Mouse (Mus musculus): ENCODE data around the gene Zfp433. TPM values are rescaled to one million over a fixed set of nuclear protein-coding genes. Genes with fewer than 3 reads are reported as not detected.
"Not testable (repeated sequence)": the region's sequence is repeated elsewhere in the genome, so short reads cannot be mapped to it uniquely, and the experiment has no call there.

Zfp433 gene
- 1 to 10 TPM; 7.2 to 8.3 TPM for total RNA-seq (2021)

GRCm38 (mm10) chr10:81704531-81705301, at the start of gene Zfp433:
Gene Zfp433, plus strand, starts transcription at chr10:81704825.
- DNase-seq (ENCODE audit: low spot score in 2 of 2); intact Hi-C loops (cut with DNase I): not testable (repeated sequence)

- DNase-seq (ENCODE audit: low spot score in 2 of 2) = peak in 1 of 2 experiments; percentile 1
- intact Hi-C loops (cut with DNase I) = no loop called here
Measured at GRCm38 (mm10) chr10:81655178-81655577, 49.4 kb upstream of the Zfp433 start.

GRCm38 (mm10) chr10:81656174-81656573, 48.5 kb upstream of the Zfp433 start:
- intact Hi-C loops (cut with DNase I) = no loop called here
- DNase-seq (ENCODE audit: low spot score in 2 of 2) = no peak

- DNase-seq (ENCODE audit: low spot score in 2 of 2); intact Hi-C loops (cut with DNase I): not testable (repeated sequence)
Measured at GRCm38 (mm10) chr10:81687114-81687513, 17.5 kb upstream of the Zfp433 start.

GRCm38 (mm10) chr10:81770506-81771403, 66.1 kb downstream of the Zfp433 start, which contains the start of gene Gm3055:
Gene Gm3055, minus strand, starts transcription at chr10:81771161.
- DNase-seq (ENCODE audit: low spot score in 2 of 2); intact Hi-C loops (cut with DNase I): not testable (repeated sequence)

GRCm38 (mm10) chr10:81771404-81771777, 66.8 kb downstream of the Zfp433 start:
- intact Hi-C loops (cut with DNase I); DNase-seq (ENCODE audit: low spot score in 2 of 2): not testable (repeated sequence)

Other genes with a start within 250 kb of the Zfp433 start
- gene Nfic, start 249.2 kb upstream of the Zfp433 start, total RNA-seq (2021) = 10 to 100 TPM; 81.1 to 87.3 TPM
- gene Celf5, start 222.1 kb upstream of the Zfp433 start, total RNA-seq (2021) = 100 to 1,000 TPM; 285 to 286 TPM
- 10 to 100 TPM; 76.4 to 77.0 TPM for gene Ncln, start 208.4 kb upstream of the Zfp433 start, total RNA-seq (2021)
- under 1 TPM; 0.53 to 0.73 TPM for gene S1pr4, start 204.7 kb upstream of the Zfp433 start, total RNA-seq (2021)
- gene Gna15, start 180.6 kb upstream of the Zfp433 start, total RNA-seq (2021) = 1 to 10 TPM; 2.0 to 3.1 TPM
- 100 to 1,000 TPM; 101 to 107 TPM for gene Gna11, start 159.6 kb upstream of the Zfp433 start, total RNA-seq (2021)
- 100 to 1,000 TPM; 630 to 638 TPM for gene Aes, start 145.3 kb upstream of the Zfp433 start, total RNA-seq (2021)
- gene Tle2, start 130.3 kb upstream of the Zfp433 start, total RNA-seq (2021) = 10 to 100 TPM; 28.8 to 30.3 TPM
- 1 to 10 TPM; 4.2 to 5.8 TPM for gene Tle6, start 103.8 kb upstream of the Zfp433 start, total RNA-seq (2021)
- 1 to 10 TPM; 3.1 to 3.8 TPM for gene BC025920, start 98.6 kb upstream of the Zfp433 start, total RNA-seq (2021)
- gene Sirt6, start 77.0 kb upstream of the Zfp433 start, total RNA-seq (2021) = 10 to 100 TPM; 22.1 to 25.3 TPM
- gene Ankrd24, start 76.3 kb upstream of the Zfp433 start, total RNA-seq (2021) = 10 to 100 TPM; 35.9 to 36.7 TPM
- gene Gm10778, start 55.8 kb upstream of the Zfp433 start, total RNA-seq (2021) = 1 to 10 TPM; 4.6 to 4.8 TPM
- 1 to 10 TPM; 8.5 to 9.1 TPM for gene Gm3055, start 66.3 kb downstream of the Zfp433 start, total RNA-seq (2021)
- gene Gm4767, start 107.4 kb downstream of the Zfp433 start, total RNA-seq (2021) = 1 to 10 TPM; 2.3 to 2.9 TPM
- 1 to 10 TPM; 3.6 to 3.7 TPM for gene Gm32687, start 159.1 kb downstream of the Zfp433 start, total RNA-seq (2021)
- 1 to 10 TPM; 4.4 to 4.5 TPM for gene Zfp781, start 225.7 kb downstream of the Zfp433 start, total RNA-seq (2021)

Data from left cerebral cortex, postnatal 25 days (tissue).